Mouse (Mus musculus) kidney, postnatal 10 days (tissue): ENCODE data around the gene Myo1h.

ENCODE experiments used
- DNase-seq: peaks from one replicate; pipeline ENCODE4 v3.0.0; 2021; ENCODE audit warnings: mixed read lengths

Myo1h gene

DNA sequence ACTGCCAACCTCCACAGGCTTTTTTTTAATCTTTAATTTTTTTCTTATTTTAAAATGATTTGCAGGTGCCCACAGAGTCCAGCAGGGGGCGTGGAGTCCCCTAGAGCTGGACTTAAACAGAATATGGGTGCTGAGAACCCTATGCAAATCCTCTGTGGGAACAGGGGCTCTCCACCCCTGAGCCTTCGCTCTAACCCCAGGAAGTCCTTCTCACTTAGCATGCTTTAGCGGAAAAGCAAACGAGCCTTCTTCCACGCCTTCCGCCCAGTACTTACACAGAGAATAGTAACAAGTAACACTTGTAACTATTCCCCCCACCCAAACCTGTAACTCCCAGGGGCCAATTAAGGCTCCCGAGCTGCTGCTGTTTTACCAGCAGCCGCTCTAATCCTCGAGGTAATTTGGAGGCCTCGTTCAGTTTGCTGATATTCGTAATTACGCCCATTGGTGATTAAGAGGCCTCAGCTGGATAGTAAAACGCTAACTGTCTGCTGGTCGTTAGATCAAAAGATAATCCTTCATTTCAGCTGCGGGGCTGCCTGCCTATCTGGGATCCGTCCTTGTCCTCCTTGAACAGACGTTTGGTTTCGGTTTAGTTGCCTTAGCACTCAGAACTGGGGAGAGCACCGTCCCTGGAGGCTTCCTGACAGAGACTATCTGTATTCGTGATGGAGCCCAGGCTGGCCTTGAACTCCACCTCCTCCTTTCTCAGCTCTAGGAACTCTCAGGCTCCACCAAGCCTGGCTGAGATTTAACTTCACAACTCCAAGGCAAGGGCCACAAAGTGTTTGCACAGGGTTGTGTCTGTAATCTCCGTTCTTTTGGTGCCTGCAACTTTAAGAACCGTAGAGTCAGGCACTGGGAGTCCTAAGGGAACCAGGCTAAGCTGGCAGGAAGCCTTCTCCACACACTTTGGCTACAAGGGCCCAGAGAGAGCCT, 8.0 kb downstream of the Myo1h start:
- no peak for DNase-seq

- DNase-seq = peak; percentile 66
These were observed 9.4 kb downstream of the Myo1h start for GRCm38 (mm10) chr5:114298212-114298894.

GRCm38 (mm10) chr5:114299156-114299855, 10.3 kb downstream of the Myo1h start:
- no peak for DNase-seq

DNA sequence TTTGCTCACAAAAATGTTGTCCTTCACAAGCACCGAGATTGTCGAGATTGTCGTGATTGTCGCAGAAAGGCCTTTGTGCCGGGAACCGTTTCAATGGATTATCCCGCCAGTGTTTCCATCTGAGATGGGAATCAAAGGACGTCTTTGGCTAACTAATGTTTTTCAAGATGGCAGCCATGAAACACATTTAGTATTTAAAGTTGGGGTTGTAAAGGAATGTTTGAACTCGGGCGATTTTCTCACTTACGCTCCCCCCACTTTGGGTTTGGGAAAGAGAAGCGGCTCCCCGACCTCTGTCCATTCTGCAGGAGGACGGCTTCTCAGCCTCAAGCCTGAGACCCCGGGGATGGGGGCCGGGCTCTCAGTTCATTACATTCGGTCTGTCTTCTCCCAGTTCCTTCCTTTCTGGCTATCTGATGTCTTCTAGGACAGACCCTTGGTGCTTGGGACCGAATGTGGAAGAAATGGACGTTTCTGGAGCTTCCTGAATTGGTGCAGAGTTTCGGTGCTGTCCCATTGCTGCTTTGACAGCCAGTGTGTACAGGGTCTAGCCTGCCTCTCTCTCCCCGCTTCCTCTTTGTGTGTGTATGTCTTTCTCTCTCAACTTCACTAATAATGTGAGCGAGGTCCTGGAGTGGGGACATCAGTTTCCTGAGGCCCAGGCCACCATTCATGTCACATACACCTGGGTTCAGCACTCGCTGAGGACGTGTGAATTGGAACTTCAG, 11.1 kb downstream of the Myo1h start:
- DNase-seq = no peak

- DNase-seq = no peak
These were observed 14.2 kb downstream of the Myo1h start for GRCm38 (mm10) chr5:114303166-114303565.

GRCm38 (mm10) chr5:114306496-114306895, 17.5 kb downstream of the Myo1h start:
- DNase-seq = no peak

- no peak for DNase-seq
These were observed 20.1 kb downstream of the Myo1h start for GRCm38 (mm10) chr5:114308765-114309679.

DNA sequence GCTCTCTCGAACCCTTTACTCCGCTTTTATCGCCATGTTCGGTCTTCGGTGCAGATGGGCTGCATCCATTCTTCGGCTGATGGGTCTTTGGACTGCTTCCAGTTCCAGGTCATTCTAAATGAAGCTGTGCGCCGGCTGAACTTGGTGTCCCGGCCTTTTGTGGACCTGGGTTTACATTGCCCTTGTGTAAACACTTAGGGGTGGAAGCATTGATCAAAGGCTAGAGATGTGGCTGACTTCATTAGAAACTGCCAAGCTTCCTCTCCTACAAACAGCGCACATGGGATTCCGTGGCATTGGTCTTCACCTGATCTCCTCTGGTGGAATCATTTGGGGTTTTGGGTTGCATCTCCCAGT, 20.7 kb downstream of the Myo1h start:
- DNase-seq = no peak

DNA sequence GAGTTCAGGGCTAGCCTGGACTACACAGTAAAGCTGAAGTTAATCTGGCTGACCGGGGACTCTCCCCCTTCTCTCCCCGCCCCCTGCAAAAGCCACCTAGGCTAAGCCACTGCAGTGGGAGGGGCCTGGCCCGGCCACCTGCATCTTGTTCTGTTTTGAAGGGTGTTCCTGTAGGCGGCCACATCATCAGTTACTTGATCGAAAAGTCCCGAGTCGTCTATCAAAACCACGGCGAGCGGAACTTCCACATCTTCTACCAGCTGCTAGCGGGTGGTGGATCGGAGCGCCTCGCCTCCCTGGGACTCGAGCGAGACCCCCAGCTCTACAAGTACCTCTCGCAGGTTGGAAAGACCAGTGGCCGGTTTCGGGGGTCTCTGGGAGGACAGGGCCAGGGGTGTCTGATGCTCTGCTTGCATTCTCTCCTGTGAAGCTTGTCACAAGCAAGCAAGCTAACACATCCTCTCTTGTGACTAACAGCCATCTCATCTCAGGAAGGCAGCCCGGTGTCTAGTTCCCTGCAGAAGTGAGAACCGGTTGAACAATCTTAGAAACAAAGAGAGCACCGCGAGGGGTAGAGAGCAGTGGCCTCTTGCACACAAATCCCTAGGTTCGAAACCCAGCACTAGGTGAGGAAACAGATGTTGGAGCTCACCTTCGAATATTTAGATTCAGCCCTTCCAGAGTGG, 34.3 kb downstream of the Myo1h start:
- no peak for DNase-seq

GRCm38 (mm10) chr5:114323791-114324507, 35.0 kb downstream of the Myo1h start:
- peak; percentile 83 for DNase-seq

GRCm38 (mm10) chr5:114342996-114343395, 54.0 kb downstream of the Myo1h start:
- DNase-seq = no peak

DNA sequence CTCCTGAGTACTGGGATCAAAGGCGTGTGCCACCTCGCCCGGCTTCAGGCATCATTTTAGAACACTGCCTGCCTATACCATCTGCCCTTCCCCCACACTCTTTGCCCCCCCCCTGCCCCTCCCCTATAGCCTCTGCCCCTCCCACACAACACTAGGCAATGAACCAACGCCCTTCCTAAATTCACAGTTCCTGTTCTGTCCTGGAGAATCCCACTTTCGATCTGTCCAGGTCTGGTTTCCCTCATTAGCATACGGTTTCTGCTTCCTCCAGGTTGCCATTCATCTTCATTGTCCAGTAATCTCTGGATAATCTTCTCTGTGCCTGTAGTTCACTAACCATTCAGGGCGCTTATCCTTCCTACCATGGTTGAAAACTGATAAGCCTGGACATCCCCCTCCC, 54.6 kb downstream of the Myo1h start:
- no peak for DNase-seq

DNA sequence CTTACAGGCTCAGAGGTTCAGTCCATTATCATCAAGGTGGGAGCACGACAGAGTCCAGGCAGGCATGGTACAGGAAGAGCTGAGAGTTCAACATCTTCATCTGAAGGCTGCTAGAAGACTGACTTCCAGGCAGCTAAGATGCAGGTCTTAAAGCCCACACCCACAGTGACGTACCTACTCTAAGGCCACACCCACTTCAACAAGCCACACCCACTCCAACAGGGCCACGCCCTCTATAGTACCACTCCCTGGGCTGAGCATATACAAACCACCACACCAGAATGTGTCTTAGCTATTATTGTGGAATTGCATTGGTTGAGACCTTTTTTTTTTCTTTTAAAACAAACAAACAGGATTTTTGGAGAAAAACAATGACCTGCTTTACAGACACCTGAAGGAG, 56.6 kb downstream of the Myo1h start:
- DNase-seq = no peak

- no peak for DNase-seq
These were observed 58.0 kb downstream of the Myo1h start for GRCm38 (mm10) chr5:114347005-114347404.

DNA sequence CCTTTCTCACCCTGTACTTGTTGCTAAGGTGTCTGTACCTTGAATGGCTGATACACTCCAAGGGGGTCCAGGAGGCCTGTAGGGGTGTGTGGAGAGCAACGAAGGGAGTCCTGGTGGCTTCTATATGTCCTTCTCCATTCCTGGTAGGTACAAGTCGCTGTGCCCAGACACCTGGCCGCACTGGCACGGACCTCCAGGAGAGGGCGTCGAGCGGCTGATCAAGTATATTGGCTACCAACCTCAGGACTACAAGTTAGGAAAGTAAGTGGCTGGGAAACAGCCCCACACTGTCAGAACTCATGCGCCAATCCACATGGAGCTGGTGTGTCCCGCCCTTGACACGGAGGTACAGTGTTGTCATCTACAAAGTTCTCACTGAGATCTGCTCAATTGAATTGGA, 62.5 kb downstream of the Myo1h start:
- DNase-seq = no peak

DNA sequence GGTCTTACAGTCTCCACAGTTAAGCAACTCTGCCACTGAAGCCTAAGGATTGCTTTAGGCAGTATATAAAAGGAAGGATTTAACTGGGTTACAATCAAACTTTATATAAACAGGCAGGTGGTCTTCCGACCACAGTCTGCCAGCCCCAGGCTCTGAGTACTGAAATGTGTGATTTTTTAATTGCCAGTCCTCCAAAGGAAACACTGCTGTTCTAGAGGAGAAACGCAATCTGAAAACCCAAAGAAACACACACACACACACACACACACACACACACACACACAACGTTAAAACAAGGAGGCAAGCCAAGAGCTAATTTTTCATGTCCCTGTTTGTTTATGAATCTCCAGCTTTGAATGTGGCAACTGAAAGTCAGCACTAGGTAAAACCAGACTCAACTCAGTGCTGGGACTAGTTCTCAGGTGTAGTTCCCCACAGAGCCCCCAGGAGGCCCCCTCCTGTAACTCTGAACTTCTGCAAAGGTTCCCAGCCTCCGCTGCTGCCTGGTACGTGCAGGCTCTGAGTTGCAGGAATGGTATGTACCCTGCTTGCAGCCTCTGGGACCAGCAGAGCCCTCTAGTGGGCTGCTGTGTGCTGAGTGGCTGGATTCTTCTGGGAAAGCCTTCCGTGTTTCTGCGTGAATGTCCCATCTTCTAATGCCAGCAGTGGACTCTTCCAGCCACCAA, 67.4 kb downstream of the Myo1h start:
- peak; percentile 91 for DNase-seq

- peak; percentile 67 for DNase-seq
These were observed 68.2 kb downstream of the Myo1h start for GRCm38 (mm10) chr5:114356936-114357751.

- no peak for DNase-seq
These were observed 69.9 kb downstream of the Myo1h start for GRCm38 (mm10) chr5:114358833-114359232.

DNA sequence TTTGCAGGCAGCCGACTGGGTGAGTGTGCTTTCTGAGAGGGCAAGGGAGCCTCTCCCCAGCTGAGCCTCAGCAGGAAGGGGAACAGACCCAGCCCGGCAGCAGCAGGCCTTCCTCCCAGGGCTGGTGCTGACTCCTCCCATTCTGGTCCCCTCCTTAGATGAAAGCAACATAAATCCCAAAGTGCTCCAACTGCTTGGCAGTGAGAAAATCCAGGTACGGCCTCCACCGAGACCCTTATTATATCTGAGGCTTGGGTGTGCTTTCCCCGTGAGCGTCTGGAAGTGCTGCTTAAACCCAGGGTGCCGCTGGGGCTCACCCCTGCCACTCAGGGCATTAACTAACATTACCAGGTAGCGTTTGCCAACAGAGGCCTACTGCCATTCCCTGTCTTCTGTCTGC, 70.6 kb downstream of the Myo1h start:
- no peak for DNase-seq
